Mouse (Mus musculus) CH12.LX (cell line): Measurements from ENCODE around the gene Slc39a10. TPM values are rescaled to one million over a fixed set of nuclear protein-coding genes. Genes with fewer than 3 reads are reported as not detected.

Experiments used
- DNase-seq: peaks from one replicate; pipeline ENCODE4 v3.0.0-alpha.2; 2013; ENCODE audit errors: extremely low read depth
- H3K27ac ChIP-seq: 2 replicates; pipeline ENCODE4 v1.5.1; 2012; ENCODE audit warnings: low read depth, mild to moderate bottlenecking, control low read depth, moderate library complexity; ENCODE audit not compliant: insufficient read depth
- H3K27me3 ChIP-seq: replicated peaks from 2 replicates; pipeline ENCODE3; 2012; ENCODE audit warnings: inconsistent platforms
- H3K36me3 ChIP-seq, 2 experiments: replicated peaks in 1 of 2; 2 replicates each; pipeline versions ENCODE3 to v1.6.1; 2012; ENCODE audit warnings: inconsistent platforms in 1 of 2, low read length in 1 of 2, mild to moderate bottlenecking in 1 of 2, mixed read lengths in 1 of 2, moderate library complexity in 1 of 2; ENCODE audit not compliant: control insufficient read depth in 1 of 2, insufficient read depth in 1 of 2
- H3K4me1 ChIP-seq, 2 experiments: 2 replicates each; pipeline ENCODE4 v1.6.1; 2012; ENCODE audit warnings: inconsistent platforms in 1 of 2, moderate library complexity in 1 of 2; ENCODE audit not compliant: insufficient read depth in 2 of 2, control insufficient read depth in 1 of 2
- H3K4me2 ChIP-seq: 2 replicates; pipeline ENCODE4 v1.6.1; 2012; ENCODE audit warnings: low read depth, mild to moderate bottlenecking, control low read depth; ENCODE audit not compliant: poor library complexity, insufficient read depth, severe bottlenecking
- H3K4me3 ChIP-seq, 3 experiments: fragments of 150-350 bp in 1 of 3; sonication (generic) in 1 of 3; replicated peaks in 1 of 3; 2 replicates each; pipeline versions ENCODE3 to v1.5.1; 2011 to 2012; ENCODE audit warnings: low read depth in 2 of 3, low read length in 2 of 3, mild to moderate bottlenecking in 2 of 3, moderate library complexity in 2 of 3, control low read depth in 1 of 3, improper control_type of control experiment in 1 of 3, inconsistent platforms in 1 of 3, mixed read lengths in 1 of 3; ENCODE audit not compliant: poor library complexity in 1 of 3
- H3K79me2 ChIP-seq: replicated peaks from 2 replicates; pipeline ENCODE4 v1.6.1; 2012; ENCODE audit warnings: mild to moderate bottlenecking, moderate library complexity; ENCODE audit not compliant: control insufficient read depth, poor library complexity, insufficient read depth, severe bottlenecking; ENCODE audit errors: extremely low read depth
- H3K9ac ChIP-seq: 2 replicates; pipeline ENCODE4 v1.6.1; 2012; ENCODE audit warnings: low read depth, mild to moderate bottlenecking, control low read depth, moderate library complexity; ENCODE audit not compliant: insufficient read depth
- H3K9me3 ChIP-seq: replicated peaks from 2 replicates; pipeline ENCODE3; 2012; ENCODE audit warnings: low read length, inconsistent platforms, mixed read lengths
- BHLHE40 ChIP-seq: IDR thresholded peaks from 2 replicates; pipeline ENCODE4 v1.6.1; 2011; ENCODE audit warnings: mild to moderate bottlenecking, low read depth, low read length, improper control_type of control experiment
- CTCF ChIP-seq, 2 experiments: IDR thresholded peaks in 1 of 2; conservative IDR thresholded peaks in 1 of 2; 2 replicates each; pipeline ENCODE4 v1.5.1; 2011 to 2012; ENCODE audit warnings: low read depth in 2 of 2, low read length in 2 of 2, improper control_type of control experiment in 1 of 2, inconsistent platforms in 1 of 2, mild to moderate bottlenecking in 1 of 2, moderate library complexity in 1 of 2
- ETS1 ChIP-seq: conservative IDR thresholded peaks from 2 replicates; pipeline ENCODE4 v1.6.1; 2012; ENCODE audit warnings: low read depth, mild to moderate bottlenecking, inconsistent platforms, low read length, improper control_type of control experiment, moderate library complexity
- GABPA ChIP-seq: IDR thresholded peaks from 2 replicates; pipeline ENCODE4 v1.6.1; 2012; ENCODE audit warnings: low read depth, low read length, improper control_type of control experiment, inconsistent platforms; ENCODE audit not compliant: insufficient replicate concordance
- HCFC1 ChIP-seq: IDR thresholded peaks from 2 replicates; pipeline ENCODE4 v1.6.1; 2012; ENCODE audit warnings: low read depth, mild to moderate bottlenecking, inconsistent platforms, low read length, improper control_type of control experiment
- IRF4 ChIP-seq: IDR thresholded peaks from 2 replicates; pipeline ENCODE4 v1.6.1; 2014; ENCODE audit warnings: low read depth, mild to moderate bottlenecking, inconsistent platforms, low read length, improper control_type of control experiment
- JUND ChIP-seq: conservative IDR thresholded peaks from 2 replicates; pipeline ENCODE4 v1.6.1; 2011; ENCODE audit warnings: low read depth, low read length, improper control_type of control experiment
- KAT2A ChIP-seq: IDR thresholded peaks from 2 replicates; pipeline ENCODE4 v1.6.1; 2012; ENCODE audit warnings: low read length, improper control_type of control experiment, inconsistent platforms; ENCODE audit not compliant: insufficient replicate concordance
- MAFK ChIP-seq: IDR thresholded peaks from 2 replicates; pipeline ENCODE4 v1.6.1; 2011; ENCODE audit warnings: low read length, improper control_type of control experiment; ENCODE audit not compliant: insufficient replicate concordance
- MAX ChIP-seq: IDR thresholded peaks from 2 replicates; pipeline ENCODE4 v1.6.1; 2011; ENCODE audit warnings: low read length, improper control_type of control experiment
- MAZ ChIP-seq: IDR thresholded peaks from 2 replicates; pipeline ENCODE4 v1.6.1; 2012; ENCODE audit warnings: low read depth, mild to moderate bottlenecking, inconsistent platforms, low read length, improper control_type of control experiment, moderate library complexity
- MXI1 ChIP-seq: IDR thresholded peaks from 2 replicates; pipeline ENCODE4 v1.6.1; 2011; ENCODE audit warnings: mild to moderate bottlenecking, low read depth, low read length, improper control_type of control experiment
- MYC ChIP-seq: IDR thresholded peaks from 2 replicates; pipeline ENCODE4 v1.6.1; 2011; ENCODE audit warnings: low read depth, mild to moderate bottlenecking, improper control_type of control experiment, low read length
- RAD21 ChIP-seq: IDR thresholded peaks from 2 replicates; pipeline ENCODE4 v1.6.1; 2011; ENCODE audit warnings: low read depth, mild to moderate bottlenecking, low read length, improper control_type of control experiment, moderate library complexity
- SIN3A ChIP-seq: IDR thresholded peaks from 2 replicates; pipeline ENCODE4 v1.6.1; 2012; ENCODE audit warnings: low read length, improper control_type of control experiment, inconsistent platforms
- SMC3 ChIP-seq: IDR thresholded peaks from 2 replicates; pipeline ENCODE4 v1.6.1; 2011; ENCODE audit warnings: low read depth, low read length, improper control_type of control experiment
- ZKSCAN1 ChIP-seq: IDR thresholded peaks from 2 replicates; pipeline ENCODE4 v1.6.1; 2012; ENCODE audit warnings: low read depth, inconsistent platforms, low read length, improper control_type of control experiment, borderline replicate concordance
- ZMIZ1 ChIP-seq: IDR thresholded peaks from 2 replicates; pipeline ENCODE4 v1.6.1; 2012; ENCODE audit warnings: low read depth, mild to moderate bottlenecking, inconsistent platforms, low read length, improper control_type of control experiment
- dilution Hi-C: fragments of 300-500 bp; cut with MboI; formaldehyde crosslinking; loops from 2 replicates; pipeline ENCODE4 v1.14.3; 2020; ENCODE audit warnings: low sequenced_read_pairs; ENCODE audit not compliant: extremely low pct_unique_long_range_greater_than_20kb, extremely low pct_ligation_motif_present
- in situ Hi-C: fragments of 300-500 bp; cut with MboI; formaldehyde crosslinking; loops from 3 replicates; pipeline ENCODE4 v1.14.3; 2019; ENCODE audit warnings: low sequenced_read_pairs, low pct_ligation_motif_present, low pct_unique_long_range_greater_than_20kb, mixed read lengths
- polyA plus RNA-seq: library from polyadenylated mRNA; unstranded; fragments of >175 nt; gene quantifications from 2 replicates; pipeline ENCODE4 v1.2.1, GENCODE M21; 2012; ENCODE audit warnings: low read depth; ENCODE audit not compliant: insufficient read length
- total RNA-seq, 2 experiments: library from RNA; depleted of rRNA; stranded (reverse); fragments of 300-350 nt in 1 of 2; fragments of >200 nt in 1 of 2; gene quantifications; 2 replicates each; pipeline ENCODE4 v1.2.3; 2012 to 2014

Gene Slc39a10
- total and polyA plus RNA-seq, 3 experiments = 7.3 to 14.2 (median 11.0) TPM

DNA sequence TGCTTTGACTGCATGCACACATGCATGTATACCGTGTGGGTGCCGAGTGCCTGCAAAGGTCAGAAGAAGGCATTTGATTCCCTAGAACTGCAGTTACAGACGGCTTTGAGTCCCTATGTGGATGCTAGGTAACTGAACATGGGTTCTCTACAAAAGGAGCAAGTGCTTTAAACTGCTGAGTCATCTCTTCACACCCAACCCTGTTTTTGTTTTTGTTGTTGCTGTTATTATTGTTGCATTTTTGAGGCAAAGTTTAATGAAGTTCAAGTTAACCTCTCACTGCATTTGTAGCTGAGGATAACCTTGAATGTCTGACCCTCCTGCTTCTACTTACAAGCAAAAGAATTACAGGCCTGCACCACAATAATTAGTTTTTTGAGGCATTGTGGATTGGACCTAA is 17.5 kb upstream of the Slc39a10 start:
- Histone ChIP-seq H3K4me3 (no peak overlapping the region), H3K27ac (no peak overlapping the region), H3K4me2 (no peak overlapping the region), H3K27me3 (no peaks in the 10 kb centered on the region), H3K9me3 (peaks cover 3% of the 10 kb centered on the region), H3K4me1 (peaks cover 0 to 2% of the 10 kb centered on the region in 2 experiments; a peak in 1 of 4 replicates), H3K9ac (no peak overlapping the region), H3K36me3 (no peaks in the 10 kb centered on the region), H3K79me2 (no peaks in the 10 kb centered on the region)
- no peak for DNase-seq
- dilution Hi-C loops (no loop called here), in situ Hi-C loops (no loop called here)
- TF ChIP-seq MAFK = peak; percentile 54; the same call in 1 of the 2 replicates
- TF ChIP-seq RAD21 = no peak

DNA sequence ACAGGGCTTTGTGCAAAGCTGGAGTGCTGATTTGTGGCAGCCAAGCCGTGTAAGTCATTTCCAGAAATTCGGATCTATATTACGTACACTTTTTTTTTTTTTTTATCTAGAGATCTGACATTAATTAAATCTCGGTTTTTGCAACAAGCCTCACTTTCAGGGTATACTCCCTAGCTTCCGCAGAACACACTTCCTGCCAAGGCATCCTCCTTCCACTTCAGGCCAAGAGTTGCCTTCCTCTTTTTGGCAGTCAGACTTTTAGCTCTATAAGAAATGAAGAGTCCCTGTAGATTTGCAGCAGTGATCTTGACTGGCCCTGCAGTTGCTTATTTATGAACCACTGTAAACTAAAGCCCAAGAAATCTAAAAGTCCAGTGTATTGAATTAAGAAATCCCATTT is 13.1 kb upstream of the Slc39a10 start:
- Histone ChIP-seq H3K27ac (no peak overlapping the region), H3K79me2 (no peaks in the 10 kb centered on the region), H3K9me3 (no peaks in the 10 kb centered on the region), H3K4me2 (no peak overlapping the region), H3K36me3 (no peaks in the 10 kb centered on the region), H3K4me3 (no peak overlapping the region), H3K4me1 (peaks cover 0 to 2% of the 10 kb centered on the region in 2 experiments; a peak in 1 of 4 replicates), H3K27me3 (no peaks in the 10 kb centered on the region), H3K9ac (no peak overlapping the region)
- dilution Hi-C loops = no loop called here
- in situ Hi-C loops = no loop called here
- TF ChIP-seq JUND = no peak
- TF ChIP-seq SMC3 = no peak
- TF ChIP-seq ZKSCAN1 = no peak
- no peak for TF ChIP-seq ETS1
- no peak for TF ChIP-seq ZMIZ1
- TF ChIP-seq MYC = no peak
- TF ChIP-seq GABPA = no peak
- TF ChIP-seq RAD21 = no peak
- TF ChIP-seq CTCF (conservative IDR thresholded peaks at IDR 0.05 in 1 of 2, IDR thresholded peaks at IDR 0.05 in 1 of 2; ENCODE audit: low read depth in 2 of 2, low read length in 2 of 2) = no peak
- no peak for TF ChIP-seq KAT2A
- TF ChIP-seq HCFC1 = no peak
- TF ChIP-seq MXI1 = no peak
- no peak for TF ChIP-seq MAX
- TF ChIP-seq IRF4 = no peak
- TF ChIP-seq MAZ = no peak
- no peak for TF ChIP-seq BHLHE40
- no peak for TF ChIP-seq SIN3A
- DNase-seq = no peak
